Mouse (Mus musculus): ENCODE results near the gene Poldip3. TPM values are rescaled to one million over a fixed set of nuclear protein-coding genes. Genes with fewer than 3 reads are reported as not detected.

Gene Poldip3
- polyA plus RNA-seq, 1 experiment from 2014 or later = 48.8 TPM

- no peak overlapping the region for H3K4me3 ChIP-seq (ENCODE audit: inconsistent target)
- WGBS (ENCODE audit: missing documents) = 92% methylated on average over 9 of the region's 9 CpGs
- no peak overlapping the region for H3K27ac ChIP-seq
- H3K36me3 ChIP-seq (ENCODE audit: inconsistent target) = peaks cover 45% of the 10 kb centered on the region
- peaks cover 11% of the 10 kb centered on the region for H3K79me2 ChIP-seq (ENCODE audit: inconsistent target)
These were observed 22.6 kb downstream of the Poldip3 start for GRCm38 (mm10) chr15:83126582-83126981.

- Histone ChIP-seq H3K4me3 (ENCODE audit: inconsistent target) (no peak overlapping the region), H3K27ac (no peak overlapping the region), H3K79me2 (ENCODE audit: inconsistent target) (peaks cover 25% of the 10 kb centered on the region), H3K36me3 (ENCODE audit: inconsistent target) (peaks cover 39% of the 10 kb centered on the region)
- WGBS (ENCODE audit: missing documents) = 92% methylated on average over 5 of the region's 5 CpGs
These were observed 24.6 kb downstream of the Poldip3 start for GRCm38 (mm10) chr15:83124625-83125024.

GRCm38 (mm10) chr15:83122566-83123145 lies 26.5 kb downstream of the Poldip3 start, which contains the start of gene Rrp7a:
Gene Rrp7a (minus strand): TSS chr15:83122801.
- peak within 1 kb of the TSS; percentile 54 for H3K27ac ChIP-seq
- H3K4me3 ChIP-seq (ENCODE audit: inconsistent target) = peak within 1 kb of the TSS; percentile 67
- H3K36me3 ChIP-seq (ENCODE audit: inconsistent target) = peaks cover 46% of the 10 kb centered on the region
- peaks cover 32% of the 10 kb centered on the region for H3K79me2 ChIP-seq (ENCODE audit: inconsistent target)
- WGBS (ENCODE audit: missing documents) = 4% methylated on average over 31 of the region's 32 CpGs

- Histone ChIP-seq H3K79me2 (ENCODE audit: inconsistent target) (peaks cover 32% of the 10 kb centered on the region), H3K27ac (peak overlapping the region; percentile 54), H3K36me3 (ENCODE audit: inconsistent target) (peaks cover 45% of the 10 kb centered on the region), H3K4me3 (ENCODE audit: inconsistent target) (peak overlapping the region; percentile 67)
- 3% methylated on average over 25 of the region's 43 CpGs for WGBS (ENCODE audit: missing documents)
These were observed 27.2 kb downstream of the Poldip3 start for GRCm38 (mm10) chr15:83121709-83122565.

- Histone ChIP-seq H3K27ac (no peak overlapping the region), H3K4me3 (ENCODE audit: inconsistent target) (no peak overlapping the region), H3K79me2 (ENCODE audit: inconsistent target) (peaks cover 32% of the 10 kb centered on the region), H3K36me3 (ENCODE audit: inconsistent target) (peaks cover 53% of the 10 kb centered on the region; the same call in 1 of the 2 replicates)
- WGBS (ENCODE audit: missing documents) = 79% methylated on average over 7 of the region's 7 CpGs
These were observed 30.8 kb downstream of the Poldip3 start for GRCm38 (mm10) chr15:83118360-83118759.

- Histone ChIP-seq H3K79me2 (ENCODE audit: inconsistent target) (peaks cover 11% of the 10 kb centered on the region), H3K4me3 (ENCODE audit: inconsistent target) (no peak overlapping the region), H3K36me3 (ENCODE audit: inconsistent target) (peaks cover 50% of the 10 kb centered on the region; the same call in 1 of the 2 replicates), H3K27ac (no peak overlapping the region)
- WGBS (ENCODE audit: missing documents) = 87% methylated on average over 6 of the region's 6 CpGs
These were observed 34.1 kb downstream of the Poldip3 start for GRCm38 (mm10) chr15:83115071-83115470.

- Histone ChIP-seq H3K79me2 (ENCODE audit: inconsistent target) (peaks cover 2% of the 10 kb centered on the region; the same call in 1 of the 2 replicates), H3K36me3 (ENCODE audit: inconsistent target) (peaks cover 47% of the 10 kb centered on the region; the same call in 1 of the 2 replicates), H3K4me3 (ENCODE audit: inconsistent target) (no peak overlapping the region), H3K27ac (no peak overlapping the region)
- WGBS (ENCODE audit: missing documents) = 87% methylated on average over 9 of the region's 9 CpGs
These were observed 35.1 kb downstream of the Poldip3 start for GRCm38 (mm10) chr15:83114106-83114505.

GRCm38 (mm10) chr15:83112898-83113297 lies 36.3 kb downstream of the Poldip3 start:
- Histone ChIP-seq H3K27ac (no peak overlapping the region), H3K4me3 (ENCODE audit: inconsistent target) (no peak overlapping the region), H3K36me3 (ENCODE audit: inconsistent target) (peaks cover 41% of the 10 kb centered on the region; the same call in 1 of the 2 replicates), H3K79me2 (ENCODE audit: inconsistent target) (no peaks in the 10 kb centered on the region; the same call in 1 of the 2 replicates)
- WGBS (ENCODE audit: missing documents) = 30% methylated on average over 10 of the region's 11 CpGs

- no peak overlapping the region for H3K4me3 ChIP-seq (ENCODE audit: inconsistent target)
- H3K36me3 ChIP-seq (ENCODE audit: inconsistent target) = peaks cover 33% of the 10 kb centered on the region; the same call in 1 of the 2 replicates
- H3K79me2 ChIP-seq (ENCODE audit: inconsistent target) = no peaks in the 10 kb centered on the region
- 89% methylated on average over 7 of the region's 7 CpGs for WGBS (ENCODE audit: missing documents)
- no peak overlapping the region for H3K27ac ChIP-seq
These were observed 37.3 kb downstream of the Poldip3 start for GRCm38 (mm10) chr15:83111874-83112273.

GRCm38 (mm10) chr15:83111290-83111689 lies 37.9 kb downstream of the Poldip3 start:
- Histone ChIP-seq H3K36me3 (ENCODE audit: inconsistent target) (peaks cover 27% of the 10 kb centered on the region; the same call in 1 of the 2 replicates), H3K4me3 (ENCODE audit: inconsistent target) (no peak overlapping the region)
- 72% methylated on average over 6 of the region's 6 CpGs for WGBS (ENCODE audit: missing documents)

GRCm38 (mm10) chr15:83107814-83108213 lies 41.4 kb downstream of the Poldip3 start:
- H3K4me3 ChIP-seq (ENCODE audit: inconsistent target) = no peak overlapping the region
- H3K36me3 ChIP-seq (ENCODE audit: inconsistent target) = peaks cover 16% of the 10 kb centered on the region; the same call in 1 of the 2 replicates
- WGBS (ENCODE audit: missing documents) = 92% methylated on average over 6 of the region's 6 CpGs
- H3K79me2 ChIP-seq (ENCODE audit: inconsistent target) = no peaks in the 10 kb centered on the region
- H3K27ac ChIP-seq = no peak overlapping the region

More at GRCm38 (mm10) chr15:83111290-83111689, 37.9 kb downstream of the Poldip3 start:
- Histone ChIP-seq H3K79me2 (ENCODE audit: inconsistent target) (no peaks in the 10 kb centered on the region), H3K27ac (no peak overlapping the region)

- WGBS (ENCODE audit: missing documents) = 84% methylated on average over 6 of the region's 6 CpGs
- no peaks in the 10 kb centered on the region for H3K79me2 ChIP-seq (ENCODE audit: inconsistent target)
- H3K27ac ChIP-seq = no peak overlapping the region
- no peak overlapping the region for H3K4me3 ChIP-seq (ENCODE audit: inconsistent target)
- peaks cover 16% of the 10 kb centered on the region; the same call in 1 of the 2 replicates for H3K36me3 ChIP-seq (ENCODE audit: inconsistent target)
These were observed 42.8 kb downstream of the Poldip3 start for GRCm38 (mm10) chr15:83106426-83106825.

- 91% methylated on average over 1 of the region's 1 CpGs for WGBS (ENCODE audit: missing documents)
- H3K27ac ChIP-seq = no peak overlapping the region
These were observed 46.1 kb downstream of the Poldip3 start for GRCm38 (mm10) chr15:83103111-83103510.

GRCm38 (mm10) chr15:83100332-83100662 lies 48.9 kb downstream of the Poldip3 start:
- WGBS (ENCODE audit: missing documents) = 4% methylated on average over 5 of the region's 8 CpGs
- Histone ChIP-seq H3K4me3 (ENCODE audit: inconsistent target) (peak overlapping the region; percentile 90), H3K36me3 (ENCODE audit: inconsistent target) (0 out of 2 replicates have a peak, but pooled peaks cover under 1% of the 10 kb centered on the region), H3K27ac (peak overlapping the region; percentile 72), H3K79me2 (ENCODE audit: inconsistent target) (no peaks in the 10 kb centered on the region)

More at GRCm38 (mm10) chr15:83103111-83103510, 46.1 kb downstream of the Poldip3 start:
- peaks cover 7% of the 10 kb centered on the region; the same call in 1 of the 2 replicates for H3K36me3 ChIP-seq (ENCODE audit: inconsistent target)
- no peaks in the 10 kb centered on the region for H3K79me2 ChIP-seq (ENCODE audit: inconsistent target)
- no peak overlapping the region for H3K4me3 ChIP-seq (ENCODE audit: inconsistent target)
